Mouse (Mus musculus): ENCODE measurements around the gene Adamtsl4. TPM values are rescaled to one million over a fixed set of nuclear protein-coding genes. Genes with fewer than 3 reads are reported as not detected.
A peak's percentile ranks its signal among the peaks of the same experiment; 100 is the strongest.
"Not testable (repeated sequence)": the region's sequence is repeated elsewhere in the genome, so short reads cannot be mapped to it uniquely, and the experiment has no call there.

Gene Adamtsl4
- polyA plus RNA-seq, 1 experiment, result 7.9 TPM

DNA sequence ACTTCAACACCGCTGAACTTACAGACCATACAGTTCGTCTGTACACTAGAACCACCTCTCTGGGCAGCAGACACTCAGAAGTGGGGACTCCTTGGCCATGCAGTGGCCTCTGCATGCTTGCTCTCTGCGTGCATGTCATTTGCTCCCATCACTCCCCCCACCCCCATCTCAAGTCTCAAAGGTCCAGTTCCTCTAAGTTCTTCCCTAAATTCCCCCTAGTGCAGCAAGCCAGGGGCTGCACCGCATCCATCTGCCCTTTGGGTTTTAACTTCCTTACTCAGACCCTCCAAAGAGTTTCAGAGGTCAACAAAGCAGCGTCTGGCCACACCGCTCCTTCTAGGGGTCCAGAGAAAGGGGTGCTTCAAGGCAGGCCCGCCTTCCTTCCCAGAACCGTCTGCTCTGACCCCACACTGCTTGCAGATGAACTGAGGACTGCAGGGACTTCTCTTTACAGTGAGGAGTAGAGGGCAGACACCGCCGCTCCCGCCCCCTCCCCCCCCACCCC lies 14.0 kb downstream of the Adamtsl4 start:
- Histone ChIP-seq H3K27me3 (ENCODE audit: control insufficient read depth, insufficient read depth, low read length) (no peaks in the 10 kb centered on the region), H3K27ac (ENCODE audit: insufficient read depth, low read length) (peak overlapping the region; percentile 99), H3K4me1 (ENCODE audit: control insufficient read depth, insufficient read depth, insufficient read length) (peaks cover 46% of the 10 kb centered on the region; the same call in 1 of the 2 replicates), H3K36me3 (ENCODE audit: control insufficient read depth, insufficient read depth, low read length) (0 out of 2 replicates have a peak, but pooled peaks cover 1% of the 10 kb centered on the region), H3K4me3 (ENCODE audit: extremely low read depth, insufficient read depth, insufficient read length) (peak overlapping the region; percentile 70)
- TF ChIP-seq POLR2A (IDR thresholded peaks at IDR 0.05; ENCODE audit: low read depth, low read length) (peak; percentile 81), CTCF (IDR thresholded peaks at IDR 0.05; ENCODE audit: extremely low read depth, insufficient read depth, insufficient read length, insufficient replicate concordance) (no peak)
- DNase-seq (ENCODE audit: low read depth in 1 of 2, low spot score in 2 of 2), result no peak
- 1% methylated on average over 11 of the region's 11 CpGs for WGBS

DNA sequence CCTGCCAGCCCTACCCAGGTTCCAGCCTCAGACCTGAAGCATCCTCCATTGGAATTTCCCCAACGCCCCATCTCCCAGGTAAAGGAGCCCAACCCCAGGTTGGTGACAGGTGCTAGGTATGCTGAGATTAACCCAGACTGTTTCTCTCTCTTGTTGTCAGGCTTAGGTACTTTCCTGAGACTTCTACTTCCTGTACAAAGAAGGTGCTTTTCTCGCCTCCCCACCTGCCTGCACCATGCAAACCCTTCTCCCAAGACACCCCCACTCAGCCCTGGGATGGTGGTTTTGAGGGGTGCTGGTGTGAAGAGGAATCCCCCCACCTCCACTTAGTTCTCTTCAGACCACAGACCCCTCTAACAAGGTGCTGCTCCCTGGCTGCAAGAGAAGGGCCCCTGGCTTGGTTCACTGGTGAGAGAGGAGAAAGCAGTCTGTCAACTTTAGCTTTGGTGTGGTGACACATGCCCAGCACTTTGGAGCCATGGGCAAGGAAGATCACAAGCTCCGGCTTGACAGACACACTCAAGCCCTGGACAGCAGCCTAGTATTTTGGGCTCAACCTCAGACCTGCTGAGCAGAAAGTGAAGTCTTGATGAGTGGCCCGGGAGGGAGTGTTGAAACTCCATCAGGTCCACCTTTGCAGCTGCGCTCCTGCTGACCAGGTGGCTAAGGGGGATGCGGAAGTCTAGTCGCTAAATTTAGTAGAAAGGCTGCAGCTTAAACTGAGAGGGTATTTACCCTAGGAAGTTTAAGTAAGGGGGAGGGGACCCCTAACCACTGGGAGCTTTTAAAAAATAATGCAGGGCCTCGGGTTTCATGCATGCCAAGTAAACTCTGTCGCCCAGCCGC lies 14.6 kb downstream of the Adamtsl4 start:
- 0 out of 2 replicates have a peak, but pooled peaks cover 1% of the 10 kb centered on the region for H3K36me3 ChIP-seq (ENCODE audit: control insufficient read depth, insufficient read depth, low read length)
- H3K27ac ChIP-seq (ENCODE audit: insufficient read depth, low read length), result peak overlapping the region; percentile 99
- H3K4me3 ChIP-seq (ENCODE audit: extremely low read depth, insufficient read depth, insufficient read length), result peak overlapping the region; percentile 70
- TF ChIP-seq POLR2A (IDR thresholded peaks at IDR 0.05; ENCODE audit: low read depth, low read length), result no peak; the same call in 1 of the 2 replicates
- TF ChIP-seq CTCF (IDR thresholded peaks at IDR 0.05; ENCODE audit: extremely low read depth, insufficient read depth, insufficient read length, insufficient replicate concordance), result no peak
- WGBS, result 11% methylated on average over 10 of the region's 10 CpGs
- peak; percentile 55 to 62 for DNase-seq (ENCODE audit: low read depth in 1 of 2, low spot score in 2 of 2)
- peaks cover 50% of the 10 kb centered on the region; the same call in 1 of the 2 replicates for H3K4me1 ChIP-seq (ENCODE audit: control insufficient read depth, insufficient read depth, insufficient read length)
- H3K27me3 ChIP-seq (ENCODE audit: control insufficient read depth, insufficient read depth, low read length), result no peaks in the 10 kb centered on the region

DNA sequence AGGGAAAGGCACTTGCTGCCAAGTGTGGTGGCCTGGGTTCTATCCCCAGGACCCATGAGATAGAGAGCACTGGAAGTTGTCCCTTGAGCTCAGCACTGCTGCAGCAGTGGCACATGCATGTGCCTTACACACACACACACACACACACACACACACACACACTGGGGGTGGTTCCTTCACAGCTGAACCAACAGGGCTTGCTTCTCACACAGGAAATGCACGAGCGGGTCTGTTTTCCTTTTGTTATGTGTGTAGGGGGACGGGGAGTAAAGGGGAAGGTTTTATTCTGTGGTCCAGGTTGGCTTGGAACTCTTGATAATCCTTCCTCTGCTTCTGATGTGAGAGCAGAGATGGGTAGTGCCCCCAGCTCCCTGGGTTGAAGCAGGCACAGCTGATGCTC lies 15.3 kb downstream of the Adamtsl4 start:
- Histone ChIP-seq H3K4me3 (ENCODE audit: extremely low read depth, insufficient read depth, insufficient read length) (peak overlapping the region; percentile 42; the same call in 1 of the 2 replicates), H3K36me3 (ENCODE audit: control insufficient read depth, insufficient read depth, low read length) (0 out of 2 replicates have a peak, but pooled peaks cover 1% of the 10 kb centered on the region), H3K4me1 (ENCODE audit: control insufficient read depth, insufficient read depth, insufficient read length) (peaks cover 57% of the 10 kb centered on the region; the same call in 1 of the 2 replicates), H3K27ac (ENCODE audit: insufficient read depth, low read length) (peak overlapping the region; percentile 99), H3K27me3 (ENCODE audit: control insufficient read depth, insufficient read depth, low read length) (no peaks in the 10 kb centered on the region)
- TF ChIP-seq CTCF (IDR thresholded peaks at IDR 0.05; ENCODE audit: extremely low read depth, insufficient read depth, insufficient read length, insufficient replicate concordance) (no peak), POLR2A (IDR thresholded peaks at IDR 0.05; ENCODE audit: low read depth, low read length) (peak; percentile 14; the same call in 1 of the 2 replicates)
- 0% methylated on average over 3 of the region's 3 CpGs for WGBS
- peak; percentile 66 to 75 for DNase-seq (ENCODE audit: low read depth in 1 of 2, low spot score in 2 of 2)

DNA sequence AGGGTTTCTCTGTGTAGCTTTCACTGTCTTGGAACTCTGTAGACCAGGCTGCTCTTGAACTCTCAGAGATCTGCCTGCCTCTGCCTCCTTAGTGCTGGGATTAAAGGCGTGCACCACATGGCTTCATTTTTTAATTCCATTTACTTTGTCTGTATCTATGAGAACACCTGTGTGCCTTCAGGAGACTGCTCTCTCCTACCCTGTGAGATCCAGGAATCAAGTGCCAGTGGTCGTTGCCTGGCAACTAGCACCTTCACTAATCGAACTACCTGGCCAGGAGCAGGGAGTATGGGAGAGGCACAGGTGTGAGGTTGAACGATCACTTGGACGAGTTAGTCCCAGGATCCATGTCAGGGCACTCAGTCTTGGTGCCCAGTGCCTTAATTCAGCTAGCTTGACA lies 16.5 kb downstream of the Adamtsl4 start:
- Histone ChIP-seq H3K27ac (ENCODE audit: insufficient read depth, low read length) (peak overlapping the region; percentile 99), H3K36me3 (ENCODE audit: control insufficient read depth, insufficient read depth, low read length) (0 out of 2 replicates have a peak, but pooled peaks cover 3% of the 10 kb centered on the region), H3K4me1 (ENCODE audit: control insufficient read depth, insufficient read depth, insufficient read length) (peaks cover 61% of the 10 kb centered on the region; the same call in 1 of the 2 replicates), H3K4me3 (ENCODE audit: extremely low read depth, insufficient read depth, insufficient read length) (no peak overlapping the region), H3K27me3 (ENCODE audit: control insufficient read depth, insufficient read depth, low read length) (no peaks in the 10 kb centered on the region)
- no peak for TF ChIP-seq POLR2A (IDR thresholded peaks at IDR 0.05; ENCODE audit: low read depth, low read length)
- no peak for TF ChIP-seq CTCF (IDR thresholded peaks at IDR 0.05; ENCODE audit: extremely low read depth, insufficient read depth, insufficient read length, insufficient replicate concordance)
- WGBS, result 92% methylated on average over 5 of the region's 5 CpGs
- DNase-seq (ENCODE audit: low read depth in 1 of 2, low spot score in 2 of 2), result no peak

DNA sequence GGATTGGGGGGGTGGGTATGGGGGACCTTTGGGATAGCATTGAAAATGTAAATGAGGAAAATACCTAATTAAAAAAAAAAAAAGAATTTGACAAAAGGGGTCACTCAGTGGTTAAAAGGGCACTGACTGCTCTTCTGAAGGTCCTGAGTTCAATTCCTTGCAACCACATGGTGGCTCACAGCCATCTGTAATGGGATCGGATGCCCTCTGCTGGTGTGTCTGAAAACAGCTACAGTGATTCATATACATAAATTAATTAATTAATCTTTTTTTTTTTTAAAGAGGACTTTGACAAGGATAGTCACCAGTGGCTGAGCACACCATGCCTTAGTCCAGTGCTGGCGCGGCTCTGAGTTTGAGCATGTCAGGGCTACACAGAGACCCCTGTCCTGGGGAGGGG lies 17.3 kb downstream of the Adamtsl4 start:
- not testable (repeated sequence) for DNase-seq (ENCODE audit: low read depth in 1 of 2, low spot score in 2 of 2); H3K27ac ChIP-seq (ENCODE audit: insufficient read depth, low read length); H3K36me3 ChIP-seq (ENCODE audit: control insufficient read depth, insufficient read depth, low read length); H3K4me3 ChIP-seq (ENCODE audit: extremely low read depth, insufficient read depth, insufficient read length); H3K27me3 ChIP-seq (ENCODE audit: control insufficient read depth, insufficient read depth, low read length)
- 92% methylated on average over 3 of the region's 3 CpGs for WGBS
- peaks cover 57% of the 10 kb centered on the region; the same call in 1 of the 2 replicates for H3K4me1 ChIP-seq (ENCODE audit: control insufficient read depth, insufficient read depth, insufficient read length)

DNA sequence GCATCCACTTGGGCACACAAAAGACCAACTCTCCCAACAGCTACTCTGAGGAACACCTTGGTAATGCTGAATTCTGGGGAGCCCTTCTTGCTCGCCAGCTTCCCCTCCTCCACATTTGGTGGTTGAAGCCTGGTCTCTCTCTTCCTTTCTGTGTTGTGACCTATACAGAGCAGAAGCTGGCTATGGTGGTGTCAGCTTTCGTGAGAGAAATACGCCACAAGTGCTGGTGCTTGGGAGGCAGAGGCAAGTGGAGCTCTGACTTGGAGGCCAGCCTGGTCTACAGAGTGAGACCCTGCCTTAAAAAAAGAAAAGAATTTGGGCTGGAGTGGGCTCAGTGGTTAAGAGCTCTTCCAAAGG lies 18.4 kb downstream of the Adamtsl4 start:
- H3K27ac ChIP-seq (ENCODE audit: insufficient read depth, low read length), result peak overlapping the region; percentile 98
- no peak for DNase-seq (ENCODE audit: low read depth in 1 of 2, low spot score in 2 of 2)
- peaks cover 8% of the 10 kb centered on the region for H3K36me3 ChIP-seq (ENCODE audit: control insufficient read depth, insufficient read depth, low read length)
- H3K4me3 ChIP-seq (ENCODE audit: extremely low read depth, insufficient read depth, insufficient read length), result no peak overlapping the region
- no peaks in the 10 kb centered on the region for H3K27me3 ChIP-seq (ENCODE audit: control insufficient read depth, insufficient read depth, low read length)
- 23% methylated on average over 3 of the region's 3 CpGs for WGBS
- H3K4me1 ChIP-seq (ENCODE audit: control insufficient read depth, insufficient read depth, insufficient read length), result peaks cover 59% of the 10 kb centered on the region; the same call in 1 of the 2 replicates
- TF ChIP-seq POLR2A (IDR thresholded peaks at IDR 0.05; ENCODE audit: low read depth, low read length), result no peak
- no peak for TF ChIP-seq CTCF (IDR thresholded peaks at IDR 0.05; ENCODE audit: extremely low read depth, insufficient read depth, insufficient read length, insufficient replicate concordance)

Data from spleen, adult 2 months (tissue).